Mouse (Mus musculus): ENCODE data around the gene Acvr1. TPM values are rescaled to one million over a fixed set of nuclear protein-coding genes. Genes with fewer than 3 reads are reported as not detected.

The Acvr1 gene
- polyA plus RNA-seq, 1 experiment from 2014 or later: 7.0 TPM

DNA sequence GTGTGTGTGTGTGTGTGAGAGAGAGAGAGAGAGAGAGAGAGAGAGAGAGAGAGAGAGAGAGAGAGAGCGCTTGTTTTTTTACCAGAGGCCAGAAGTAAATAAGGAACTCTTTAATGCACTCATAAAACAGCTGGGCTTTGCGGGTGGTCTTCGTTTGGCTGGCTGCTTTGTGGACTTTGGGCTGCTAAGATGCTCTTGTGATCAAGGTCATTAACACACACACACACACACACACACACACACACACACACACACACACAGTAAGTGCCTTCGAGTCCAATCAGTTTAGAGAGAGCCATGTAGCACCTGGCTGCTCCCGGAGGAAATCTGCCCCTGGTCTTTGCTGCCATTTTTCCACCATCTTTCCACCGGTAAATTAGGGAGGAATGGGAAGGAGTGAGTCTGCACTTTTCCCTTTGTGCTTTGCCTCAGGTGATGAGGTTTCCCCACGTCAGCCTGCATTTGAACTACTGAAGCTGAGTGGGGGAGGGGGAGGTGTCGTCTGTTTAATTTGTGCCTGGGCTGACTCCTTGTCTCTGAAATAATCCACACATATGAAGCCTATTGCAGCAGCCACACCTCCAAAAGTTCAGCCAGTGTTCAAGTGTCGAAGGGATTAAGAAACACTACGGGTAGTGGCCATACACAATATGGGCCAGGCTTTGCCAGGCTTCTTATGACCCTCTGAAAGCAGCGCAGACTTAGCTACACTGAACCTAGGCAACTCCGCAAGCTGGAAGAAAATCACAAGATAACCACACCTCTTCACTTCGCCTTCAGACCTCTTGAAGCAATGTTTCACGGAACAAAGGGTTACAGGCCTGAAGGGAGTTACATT, 80.3 kb downstream of the Acvr1 start:
- no peaks in the 10 kb centered on the region for H3K9me3 ChIP-seq
- no peaks in the 10 kb centered on the region for H3K36me3 ChIP-seq
- peak overlapping the region; percentile 50 for H3K27ac ChIP-seq
- no peaks in the 10 kb centered on the region for H3K27me3 ChIP-seq (replicated peaks)
- no peak overlapping the region for H3K4me2 ChIP-seq
- no peak for ATAC-seq (ENCODE audit: insufficient read depth, low FRiP score, low read depth)
- no peak overlapping the region for H3K4me3 ChIP-seq (replicated peaks)
- H3K9ac ChIP-seq: no peak overlapping the region
- WGBS: 58% methylated on average over 14 of the region's 14 CpGs
- peaks cover 33% of the 10 kb centered on the region for H3K4me1 ChIP-seq

DNA sequence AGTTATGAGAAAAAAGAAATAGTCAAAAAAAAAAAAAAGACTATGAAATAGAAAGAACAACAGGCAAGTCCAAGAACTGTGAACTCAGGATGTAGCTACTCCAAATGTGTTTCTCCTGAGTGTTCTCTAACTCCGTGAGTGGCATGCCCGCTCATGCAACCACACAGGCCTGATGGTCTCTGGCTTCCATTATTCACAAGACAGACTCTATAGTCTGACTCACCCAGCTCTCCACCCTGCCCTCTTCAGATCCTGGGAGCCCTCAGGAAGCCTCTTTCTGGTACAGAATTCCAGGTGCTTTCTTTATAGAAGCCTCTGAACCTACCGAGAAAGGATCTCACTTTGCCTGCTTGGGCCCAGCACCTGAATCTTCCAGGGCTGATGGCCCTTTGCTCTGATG, 81.3 kb downstream of the Acvr1 start:
- Histone ChIP-seq H3K4me1 (peaks cover 33% of the 10 kb centered on the region), H3K27ac (peak overlapping the region; percentile 55; the same call in 1 of the 2 replicates), H3K9ac (no peak overlapping the region), H3K4me2 (no peak overlapping the region), H3K36me3 (no peaks in the 10 kb centered on the region), H3K9me3 (no peaks in the 10 kb centered on the region), H3K4me3 (replicated peaks) (no peak overlapping the region), H3K27me3 (replicated peaks) (no peaks in the 10 kb centered on the region)
- WGBS: 81% methylated on average over 3 of the region's 3 CpGs
- ATAC-seq (ENCODE audit: insufficient read depth, low FRiP score, low read depth): no peak

DNA sequence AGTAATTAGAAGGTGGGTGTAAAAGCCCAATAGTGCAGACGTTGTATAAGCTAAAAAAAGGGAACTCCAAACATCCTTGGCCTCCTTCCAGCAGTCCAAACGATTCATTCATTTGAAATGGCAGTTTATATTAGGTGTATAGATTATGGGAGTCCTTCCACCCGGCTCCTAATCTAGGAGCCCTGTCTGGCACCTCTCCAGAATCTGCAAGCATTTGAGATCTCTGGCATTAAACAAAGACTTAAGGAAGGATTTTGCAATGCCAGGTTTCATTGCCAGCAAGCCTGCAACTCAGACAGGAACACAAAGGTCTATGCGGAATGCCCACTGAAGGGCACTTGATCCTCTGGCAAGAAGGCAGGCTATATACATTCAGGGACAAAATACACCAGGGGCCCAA, 81.8 kb downstream of the Acvr1 start:
- ATAC-seq (ENCODE audit: insufficient read depth, low FRiP score, low read depth): no peak
- Histone ChIP-seq H3K27ac (peak overlapping the region; percentile 71), H3K27me3 (replicated peaks) (no peaks in the 10 kb centered on the region), H3K36me3 (no peaks in the 10 kb centered on the region), H3K9me3 (no peaks in the 10 kb centered on the region), H3K4me2 (no peak overlapping the region), H3K4me3 (replicated peaks) (no peak overlapping the region), H3K4me1 (peaks cover 33% of the 10 kb centered on the region), H3K9ac (no peak overlapping the region)
- 19% methylated on average over 4 of the region's 4 CpGs for WGBS

DNA sequence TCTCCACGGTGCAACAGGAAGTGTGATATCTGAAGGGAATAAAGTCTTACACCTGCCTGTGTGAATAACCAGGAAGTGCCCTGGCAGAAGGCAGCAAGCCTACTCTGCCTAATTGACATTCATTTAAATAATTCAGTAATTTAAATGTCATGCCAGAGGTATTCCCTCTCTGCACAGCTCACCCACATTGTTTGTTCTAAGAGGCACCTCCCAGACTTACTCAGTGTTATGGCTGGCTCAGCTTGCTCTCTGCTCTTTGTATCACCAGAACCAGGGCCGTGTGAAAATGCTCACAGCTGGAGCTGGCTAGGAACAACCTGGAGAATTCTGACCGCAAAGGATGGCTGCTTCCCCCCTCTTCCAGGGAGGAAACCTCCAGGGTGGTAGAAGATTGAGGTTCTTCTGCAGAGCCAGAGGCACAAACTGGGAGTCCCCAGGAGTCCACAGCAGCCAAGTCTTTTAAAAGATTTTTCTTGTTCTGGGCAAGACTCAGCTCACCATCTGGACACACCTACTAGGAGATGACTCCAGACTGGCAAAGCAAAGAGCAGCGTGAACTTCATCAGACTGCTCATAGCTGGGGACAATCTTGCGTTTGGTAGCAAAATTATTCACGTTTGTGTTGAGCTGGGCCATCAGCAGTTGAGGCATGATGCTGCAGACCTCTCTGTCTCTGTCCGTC, 82.5 kb downstream of the Acvr1 start:
- Histone ChIP-seq H3K4me2 (no peak overlapping the region), H3K4me1 (peaks cover 32% of the 10 kb centered on the region), H3K27me3 (replicated peaks) (no peaks in the 10 kb centered on the region), H3K36me3 (no peaks in the 10 kb centered on the region), H3K4me3 (replicated peaks) (no peak overlapping the region), H3K9ac (no peak overlapping the region), H3K27ac (peak overlapping the region; percentile 71), H3K9me3 (no peaks in the 10 kb centered on the region)
- ATAC-seq (ENCODE audit: insufficient read depth, low FRiP score, low read depth): no peak
- WGBS: 41% methylated on average over 7 of the region's 7 CpGs

DNA sequence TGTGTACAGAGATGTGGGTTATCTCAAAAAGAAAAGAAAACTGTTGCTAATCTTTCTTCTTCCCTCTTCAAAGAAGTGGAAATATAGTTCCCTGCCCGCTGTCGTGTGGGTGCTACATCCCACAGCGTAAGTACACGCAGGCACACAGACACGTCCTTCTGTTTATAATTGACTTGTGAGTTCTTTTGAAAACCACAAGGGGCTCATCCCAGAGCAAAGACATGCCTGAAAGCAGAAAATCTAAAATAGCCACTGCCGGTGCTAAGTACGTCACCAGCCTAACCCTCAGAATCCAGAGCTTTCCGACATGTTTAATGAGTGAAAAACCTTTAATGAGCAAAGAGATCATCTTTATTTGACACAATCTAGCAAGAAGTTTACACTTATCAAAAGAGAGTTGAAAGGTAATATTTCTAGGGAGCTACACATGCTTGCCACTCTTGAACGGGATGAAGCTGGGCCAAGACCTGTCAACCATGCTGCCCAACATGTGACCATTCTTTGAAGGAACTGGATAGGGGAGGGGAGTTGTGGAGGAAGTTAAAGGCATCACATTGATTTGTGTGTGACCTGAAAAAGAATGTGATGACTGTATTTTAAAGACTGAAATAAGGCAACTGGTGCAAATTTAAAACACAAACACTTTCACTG, 85.4 kb downstream of the Acvr1 start:
- H3K4me3 ChIP-seq (replicated peaks): no peak overlapping the region
- H3K27me3 ChIP-seq (replicated peaks): no peaks in the 10 kb centered on the region
- ATAC-seq (ENCODE audit: insufficient read depth, low FRiP score, low read depth): no peak
- H3K36me3 ChIP-seq: no peaks in the 10 kb centered on the region
- no peak overlapping the region for H3K9ac ChIP-seq
- 64% methylated on average over 9 of the region's 9 CpGs for WGBS
- peaks cover 17% of the 10 kb centered on the region for H3K4me1 ChIP-seq
- no peak overlapping the region for H3K4me2 ChIP-seq
- H3K9me3 ChIP-seq: no peaks in the 10 kb centered on the region
- no peak overlapping the region for H3K27ac ChIP-seq

DNA sequence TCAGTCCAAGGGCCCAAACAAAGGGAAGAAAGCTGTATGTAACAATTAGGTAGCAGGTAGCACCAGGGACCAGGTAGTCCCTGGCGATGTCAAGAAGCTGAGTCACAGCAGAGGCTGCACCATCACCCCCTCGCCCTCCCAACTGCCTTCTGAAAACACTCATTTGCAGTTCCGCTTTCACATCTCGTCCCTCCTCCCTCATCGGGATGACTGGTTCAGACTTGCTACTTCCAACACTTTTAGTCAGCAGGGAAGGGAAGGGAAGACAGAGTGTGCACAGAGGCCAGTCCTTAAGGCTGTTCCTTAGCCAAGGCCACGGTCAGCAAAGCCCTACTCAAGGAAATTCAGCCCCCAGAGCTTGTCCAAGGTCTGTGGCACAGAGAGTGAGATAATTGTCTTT, 86.2 kb downstream of the Acvr1 start:
- WGBS: 71% methylated on average over 6 of the region's 6 CpGs
- Histone ChIP-seq H3K9ac (no peak overlapping the region), H3K27ac (no peak overlapping the region), H3K36me3 (no peaks in the 10 kb centered on the region), H3K9me3 (no peaks in the 10 kb centered on the region), H3K4me1 (peaks cover 13% of the 10 kb centered on the region), H3K4me3 (replicated peaks) (no peak overlapping the region), H3K27me3 (replicated peaks) (no peaks in the 10 kb centered on the region), H3K4me2 (no peak overlapping the region)
- ATAC-seq (ENCODE audit: insufficient read depth, low FRiP score, low read depth): no peak

DNA sequence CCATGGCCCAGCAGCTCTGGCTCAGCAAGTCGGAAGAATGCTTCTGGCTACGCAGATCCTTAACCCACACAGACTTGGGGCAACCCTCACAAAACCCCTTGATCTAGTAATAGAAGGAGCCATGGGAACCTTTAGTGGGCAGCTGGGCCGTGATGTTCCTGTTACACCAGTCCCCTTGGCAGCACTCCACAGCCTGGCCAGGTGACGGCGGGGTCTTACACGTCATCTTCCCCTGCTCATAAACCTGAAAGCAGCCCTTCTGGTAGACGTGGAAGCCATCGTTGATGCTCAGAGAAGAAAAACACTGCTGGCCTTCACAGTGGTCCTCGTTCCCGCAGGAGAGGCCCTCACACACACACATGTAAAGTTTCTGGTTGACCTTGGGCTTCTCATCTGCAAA, 87.4 kb downstream of the Acvr1 start:
- H3K4me3 ChIP-seq (replicated peaks): no peak overlapping the region
- 0 out of 2 replicates have a peak, but pooled peaks cover 3% of the 10 kb centered on the region for H3K4me1 ChIP-seq
- H3K4me2 ChIP-seq: no peak overlapping the region
- no peak overlapping the region for H3K27ac ChIP-seq
- WGBS: 92% methylated on average over 10 of the region's 10 CpGs
- H3K9ac ChIP-seq: no peak overlapping the region
- ATAC-seq (ENCODE audit: insufficient read depth, low FRiP score, low read depth): no peak
- no peaks in the 10 kb centered on the region for H3K36me3 ChIP-seq
- H3K27me3 ChIP-seq (replicated peaks): no peaks in the 10 kb centered on the region
- no peaks in the 10 kb centered on the region for H3K9me3 ChIP-seq

- Histone ChIP-seq H3K27me3 (replicated peaks) (no peaks in the 10 kb centered on the region), H3K9ac (no peak overlapping the region), H3K4me2 (no peak overlapping the region), H3K4me1 (no peaks in the 10 kb centered on the region), H3K27ac (no peak overlapping the region), H3K9me3 (no peaks in the 10 kb centered on the region), H3K4me3 (replicated peaks) (no peak overlapping the region), H3K36me3 (no peaks in the 10 kb centered on the region)
- WGBS: 91% methylated on average over 4 of the region's 4 CpGs
- ATAC-seq (ENCODE audit: insufficient read depth, low FRiP score, low read depth): no peak
Measured at GRCm38 (mm10) chr2:58478144-58478543, 88.8 kb downstream of the Acvr1 start.

DNA sequence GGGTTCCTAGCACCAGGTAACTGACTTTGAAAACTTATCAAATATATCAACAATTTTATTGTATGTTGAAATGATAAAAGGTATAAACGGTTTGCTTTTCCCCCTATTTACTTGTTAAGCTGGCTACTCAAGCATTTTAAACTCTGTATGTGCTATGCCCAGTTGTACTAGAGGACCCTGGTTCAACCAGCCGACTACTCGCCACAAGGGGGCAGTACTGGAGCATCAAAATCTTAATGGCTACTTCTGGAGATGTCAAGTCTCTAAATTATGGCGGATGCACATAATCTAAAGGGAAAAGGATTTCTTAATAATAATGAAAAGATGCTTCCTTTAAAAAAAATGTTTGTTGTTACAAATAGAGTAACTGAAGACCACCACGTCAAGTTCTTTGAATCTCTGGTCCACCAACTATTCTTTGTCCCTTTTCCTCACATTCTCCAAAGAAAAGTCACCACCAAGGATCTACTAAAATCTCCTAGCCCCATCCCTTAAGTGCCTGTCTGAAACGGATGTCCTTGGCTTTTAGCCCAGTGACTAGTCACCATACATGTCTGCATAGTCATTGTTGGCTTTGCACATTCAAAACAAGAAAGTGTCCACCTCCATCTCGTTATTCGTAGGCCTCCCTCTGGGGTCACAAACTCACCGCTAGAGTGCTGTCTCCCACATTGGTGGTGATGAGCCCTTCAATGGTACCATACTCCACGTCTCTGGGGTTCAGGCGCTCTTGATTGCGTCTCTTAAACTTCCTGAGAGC, 89.8 kb downstream of the Acvr1 start:
- 63% methylated on average over 12 of the region's 12 CpGs for WGBS
- H3K9ac ChIP-seq: no peak overlapping the region
- H3K4me2 ChIP-seq: no peak overlapping the region
- no peaks in the 10 kb centered on the region for H3K4me1 ChIP-seq
- no peak overlapping the region for H3K4me3 ChIP-seq (replicated peaks)
- no peaks in the 10 kb centered on the region for H3K9me3 ChIP-seq
- no peak for ATAC-seq (ENCODE audit: insufficient read depth, low FRiP score, low read depth)
- H3K36me3 ChIP-seq: no peaks in the 10 kb centered on the region
- H3K27me3 ChIP-seq (replicated peaks): no peaks in the 10 kb centered on the region
- H3K27ac ChIP-seq: no peak overlapping the region

DNA sequence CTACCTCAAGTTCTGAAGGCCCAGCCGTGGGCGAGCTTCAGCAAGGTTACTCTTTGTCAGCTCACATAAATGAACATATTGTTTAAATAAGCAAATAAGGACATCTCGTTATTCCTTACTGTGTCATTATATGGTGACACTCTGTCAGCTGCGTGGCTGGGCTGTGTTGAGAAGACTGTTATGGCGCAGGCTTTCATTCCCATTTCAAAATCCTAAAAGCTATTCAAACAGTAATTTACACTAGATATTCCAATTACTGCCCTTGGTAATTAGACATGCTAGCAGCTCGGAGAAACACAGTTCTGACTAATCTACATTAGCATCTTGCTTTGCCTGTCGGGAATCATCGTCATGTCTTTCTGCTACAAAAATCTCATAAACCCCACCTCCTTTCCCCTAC, 91.4 kb downstream of the Acvr1 start:
- Histone ChIP-seq H3K9ac (no peak overlapping the region), H3K27me3 (replicated peaks) (no peaks in the 10 kb centered on the region), H3K9me3 (no peaks in the 10 kb centered on the region), H3K4me1 (no peaks in the 10 kb centered on the region), H3K36me3 (no peaks in the 10 kb centered on the region), H3K27ac (no peak overlapping the region), H3K4me3 (replicated peaks) (no peak overlapping the region), H3K4me2 (no peak overlapping the region)
- 86% methylated on average over 8 of the region's 8 CpGs for WGBS
- no peak for ATAC-seq (ENCODE audit: insufficient read depth, low FRiP score, low read depth)

DNA sequence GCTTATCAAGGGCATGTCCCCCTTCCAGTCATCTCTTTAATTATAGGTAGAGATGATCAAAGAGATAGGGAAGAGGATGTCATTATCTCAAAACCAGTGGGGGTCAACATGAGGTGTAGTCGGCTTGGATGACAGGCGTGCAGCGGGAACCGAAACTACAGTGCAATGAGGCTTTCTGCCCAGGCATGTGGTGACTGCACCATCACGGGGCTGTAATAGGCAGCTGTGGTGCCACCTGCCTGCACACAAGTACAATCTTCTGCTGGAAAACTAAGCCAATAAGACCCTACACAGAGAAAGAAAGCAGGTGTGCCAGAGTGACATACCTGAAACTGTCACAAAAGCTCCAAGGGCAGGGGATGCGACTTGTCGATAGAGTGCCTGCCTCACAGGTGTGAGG, 96.7 kb downstream of the Acvr1 start:
- H3K36me3 ChIP-seq: peaks cover 24% of the 10 kb centered on the region
- H3K4me3 ChIP-seq (replicated peaks): no peak overlapping the region
- no peak for ATAC-seq (ENCODE audit: insufficient read depth, low FRiP score, low read depth)
- H3K27ac ChIP-seq: no peak overlapping the region
- no peaks in the 10 kb centered on the region for H3K4me1 ChIP-seq
- WGBS: 91% methylated on average over 7 of the region's 7 CpGs
- no peak overlapping the region for H3K9ac ChIP-seq
- H3K4me2 ChIP-seq: no peak overlapping the region
- H3K9me3 ChIP-seq: no peaks in the 10 kb centered on the region
- H3K27me3 ChIP-seq (replicated peaks): no peaks in the 10 kb centered on the region
